Mouse (Mus musculus) midbrain, embryonic 10.5 days (tissue): ENCODE results near the gene Pcsk6. TPM values are rescaled to one million over a fixed set of nuclear protein-coding genes. Genes with fewer than 3 reads are reported as not detected.
"Not testable (repeated sequence)": the region's sequence is repeated elsewhere in the genome, so short reads cannot be mapped to it uniquely, and the experiment has no call there.

ENCODE experiments used
- DNase-seq: peaks from one replicate; pipeline ENCODE4 v3.0.0-alpha.2; 2017; ENCODE audit warnings: low spot score
- H3K27ac ChIP-seq: fragments of 300-500 bp; sonication (generic); replicated peaks from 2 replicates; pipeline ENCODE4 v1.5.1; 2016; ENCODE audit warnings: mild to moderate bottlenecking
- H3K27me3 ChIP-seq: fragments of 300-500 bp; sonication (generic); 2 replicates; pipeline ENCODE4 v1.6.1; 2016; ENCODE audit warnings: low read depth, mild to moderate bottlenecking; ENCODE audit not compliant: poor library complexity, severe bottlenecking
- H3K36me3 ChIP-seq: fragments of 300-500 bp; sonication (generic); 2 replicates; pipeline ENCODE4 v1.6.1; 2016; ENCODE audit warnings: mild to moderate bottlenecking, moderate library complexity
- H3K4me1 ChIP-seq: fragments of 300-500 bp; sonication (generic); 2 replicates; pipeline ENCODE4 v1.6.1; 2016
- H3K4me3 ChIP-seq: fragments of 300-500 bp; sonication (generic); 2 replicates; pipeline ENCODE4 v1.5.1; 2016; ENCODE audit warnings: mild to moderate bottlenecking, moderate library complexity
- H3K9me3 ChIP-seq: fragments of 300-500 bp; sonication (generic); replicated peaks from 2 replicates; pipeline ENCODE4 v1.6.1; 2016; ENCODE audit warnings: mild to moderate bottlenecking
- WGBS: fragments of 180-500 bp; shearing (Covaris S2); methylation state at CpG from one replicate; pipeline ENCODE4 v1.1.7; 2016; 5-methylcytosine and 5-hydroxymethylcytosine counted together
- polyA plus RNA-seq: library from polyadenylated mRNA; unstranded; fragments of >200 nt; fragmentation: Nextera tagmentation; extraction: Ambion mirVana; gene quantifications from 2 replicates; pipeline ENCODE4 v1.2.1, GENCODE M21; 2016

The Pcsk6 gene
- 0.70 and 0.74 TPM in 2 replicates for polyA plus RNA-seq

DNA sequence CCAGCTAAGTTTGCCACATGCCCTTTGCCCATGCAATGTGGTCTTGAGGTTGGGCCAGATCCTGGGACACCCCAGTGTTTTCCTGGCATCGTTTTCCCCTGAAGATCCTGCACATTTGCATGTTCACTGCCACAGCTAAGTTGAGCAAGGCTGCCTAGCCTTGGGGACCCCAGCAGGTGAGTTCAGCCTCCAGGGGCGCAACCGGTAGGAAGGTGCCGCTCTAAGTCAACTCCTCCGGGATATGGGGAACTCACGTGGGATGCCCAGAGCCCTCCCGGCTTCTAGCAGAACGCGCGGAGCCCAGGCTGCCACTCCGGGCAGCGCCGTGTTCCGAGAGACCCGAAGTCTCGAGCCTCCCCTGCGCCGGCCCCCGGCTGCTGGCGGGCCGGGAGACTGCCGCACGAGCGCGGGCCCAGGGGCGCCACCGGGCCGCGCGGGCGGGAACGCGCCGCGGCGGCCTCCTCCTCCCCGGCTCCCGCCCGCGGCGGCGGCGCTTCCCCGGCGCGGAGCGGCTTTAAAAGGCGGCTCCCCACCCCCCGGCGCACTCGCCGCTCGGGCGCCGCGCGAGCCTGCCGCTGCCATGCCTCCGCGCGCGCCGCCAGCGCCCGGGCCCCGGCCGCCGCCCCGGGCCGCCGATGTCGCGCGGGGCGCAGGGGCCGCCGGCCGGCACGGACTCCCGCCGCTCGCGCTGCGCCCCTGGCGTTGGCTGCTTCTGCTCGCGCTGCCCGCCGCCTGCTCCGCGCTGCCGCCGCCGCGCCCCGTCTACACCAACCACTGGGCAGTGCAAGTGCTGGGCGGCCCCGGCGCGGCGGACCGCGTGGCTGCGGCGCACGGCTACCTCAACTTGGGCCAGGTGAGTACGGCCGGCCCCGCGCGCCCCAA, at the start of gene Pcsk6:
Pcsk6 (plus strand) TSS at position 144 of the 882 bp plus-strand sequence.
- Histone ChIP-seq H3K27me3 (peaks cover 66% of the 10 kb centered on the region), H3K27ac (peak within 1 kb of the TSS; percentile 83)
- 10% methylated on average over 108 of the region's 111 CpGs for WGBS

DNA sequence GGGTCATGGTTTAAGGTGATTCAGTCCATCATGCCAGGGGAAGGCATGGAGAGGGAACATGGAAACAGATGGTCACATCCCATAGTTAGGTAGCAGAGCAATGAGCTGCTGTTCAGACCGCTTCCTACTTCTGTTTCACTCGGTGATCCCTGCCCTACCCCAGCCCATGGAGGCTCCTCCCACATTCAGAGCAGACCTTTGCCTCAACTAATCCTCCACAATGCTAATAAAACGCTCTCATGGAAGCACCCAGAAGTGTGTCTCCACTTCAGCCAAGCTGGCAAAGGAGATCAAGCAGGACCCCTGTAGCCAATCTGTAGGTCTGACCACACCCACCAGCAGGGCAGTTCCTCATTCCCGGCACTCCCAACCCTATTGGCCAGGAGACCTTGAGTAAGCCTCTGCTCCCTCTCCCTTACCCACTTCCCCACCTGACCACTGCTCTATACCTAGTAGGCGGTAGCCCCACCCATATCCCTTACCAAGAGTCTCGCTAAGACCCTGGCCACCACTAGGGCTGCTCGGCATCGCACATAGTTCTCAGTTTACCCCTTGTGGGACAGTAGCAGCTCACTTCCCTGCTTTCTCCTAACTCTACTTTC, 47.8 kb upstream of the Pcsk6 start:
- 85% methylated on average over 8 of the region's 8 CpGs for WGBS
- DNase-seq = no peak
- no peak overlapping the region for H3K4me3 ChIP-seq
- no peaks in the 10 kb centered on the region for H3K36me3 ChIP-seq
- no peaks in the 10 kb centered on the region for H3K4me1 ChIP-seq
- H3K27me3 ChIP-seq = no peaks in the 10 kb centered on the region
- peaks cover 4% of the 10 kb centered on the region; the same call in 1 of the 2 replicates for H3K9me3 ChIP-seq
- no peak overlapping the region for H3K27ac ChIP-seq

More for the DNA sequence above, at the start of gene Pcsk6:
- DNase-seq = peak; percentile 59
- H3K4me3 ChIP-seq = peak within 1 kb of the TSS; percentile 71
- H3K9me3 ChIP-seq = no peaks in the 10 kb centered on the region
- H3K4me1 ChIP-seq = peaks cover 29% of the 10 kb centered on the region
- no peaks in the 10 kb centered on the region for H3K36me3 ChIP-seq

DNA sequence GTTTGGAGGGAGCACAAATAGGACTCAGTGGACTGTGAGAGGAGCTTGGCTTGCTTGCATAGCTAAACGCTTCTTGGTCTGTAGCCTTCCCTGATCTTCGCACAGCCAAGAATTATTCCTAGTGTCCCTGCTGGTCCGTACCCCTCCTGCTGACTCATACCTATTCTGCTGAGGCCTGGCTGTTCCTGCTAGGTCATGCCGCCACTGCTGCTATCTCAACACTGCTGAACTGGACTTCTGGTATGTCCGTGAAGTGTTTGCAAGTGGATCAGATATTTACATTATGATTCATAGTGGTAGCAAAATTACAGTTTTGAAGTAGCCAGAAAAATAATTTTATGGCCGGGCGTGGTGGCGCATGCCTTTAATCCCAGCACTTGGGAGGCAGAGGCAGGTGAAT, 44.0 kb upstream of the Pcsk6 start:
- Histone ChIP-seq H3K4me1 (peaks cover 8% of the 10 kb centered on the region; the same call in 1 of the 2 replicates), H3K27ac (no peak overlapping the region), H3K4me3 (no peak overlapping the region), H3K9me3 (peaks cover 4% of the 10 kb centered on the region; the same call in 1 of the 2 replicates), H3K27me3 (no peaks in the 10 kb centered on the region), H3K36me3 (no peaks in the 10 kb centered on the region)
- whole genome bisulfite sequencing = 95% methylated on average over 8 of the region's 8 CpGs
- no peak for DNase-seq

DNA sequence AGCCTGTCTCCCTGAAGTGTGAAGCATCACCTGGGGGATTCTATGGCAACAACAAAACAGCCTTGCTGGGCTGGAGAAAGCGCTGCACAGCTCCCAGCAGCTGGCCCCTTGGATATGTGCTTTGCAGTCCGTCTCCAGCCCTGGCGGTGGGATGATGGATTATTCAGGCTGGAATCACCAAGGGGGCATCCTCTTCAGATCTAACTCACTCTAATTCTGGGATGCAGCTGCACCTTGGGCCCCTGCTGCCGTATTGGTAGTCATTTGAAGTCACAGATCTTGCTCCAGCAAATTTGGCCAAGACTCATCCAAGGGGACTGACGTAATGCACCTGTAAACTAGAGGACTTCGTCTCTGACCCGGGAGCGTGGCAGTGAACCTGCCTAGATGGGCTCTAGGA, 41.1 kb upstream of the Pcsk6 start:
- 25% methylated on average over 8 of the region's 8 CpGs for WGBS
- H3K4me1 ChIP-seq = peaks cover 8% of the 10 kb centered on the region; the same call in 1 of the 2 replicates
- DNase-seq = no peak
- no peak overlapping the region for H3K27ac ChIP-seq
- H3K36me3 ChIP-seq = no peaks in the 10 kb centered on the region
- peaks cover 4% of the 10 kb centered on the region; the same call in 1 of the 2 replicates for H3K9me3 ChIP-seq
- no peak overlapping the region for H3K4me3 ChIP-seq
- no peaks in the 10 kb centered on the region for H3K27me3 ChIP-seq

DNA sequence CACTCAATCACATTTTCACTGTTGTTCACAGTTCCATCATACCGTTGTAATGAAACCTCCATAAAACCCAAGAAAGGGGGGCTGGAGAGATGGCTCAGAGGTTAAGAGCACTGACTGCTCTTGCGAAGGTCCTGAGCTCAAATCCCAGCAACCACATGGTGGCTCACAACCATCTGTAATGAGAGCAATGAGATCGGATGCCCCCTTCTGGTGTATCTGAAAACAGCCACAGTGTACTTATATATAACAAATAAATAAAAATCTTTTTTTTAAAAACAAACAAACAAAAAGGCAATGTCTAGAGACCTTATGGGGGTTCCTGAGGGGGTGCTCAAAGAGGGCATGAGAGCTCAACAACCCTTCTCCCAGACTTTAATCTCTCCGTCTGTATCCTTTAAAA, 39.6 kb upstream of the Pcsk6 start:
- not testable (repeated sequence) for H3K4me3 ChIP-seq, H3K9me3 ChIP-seq, H3K27ac ChIP-seq, H3K4me1 ChIP-seq, H3K36me3 ChIP-seq, DNase-seq, H3K27me3 ChIP-seq
- 76% methylated on average over 4 of the region's 4 CpGs for WGBS

DNA sequence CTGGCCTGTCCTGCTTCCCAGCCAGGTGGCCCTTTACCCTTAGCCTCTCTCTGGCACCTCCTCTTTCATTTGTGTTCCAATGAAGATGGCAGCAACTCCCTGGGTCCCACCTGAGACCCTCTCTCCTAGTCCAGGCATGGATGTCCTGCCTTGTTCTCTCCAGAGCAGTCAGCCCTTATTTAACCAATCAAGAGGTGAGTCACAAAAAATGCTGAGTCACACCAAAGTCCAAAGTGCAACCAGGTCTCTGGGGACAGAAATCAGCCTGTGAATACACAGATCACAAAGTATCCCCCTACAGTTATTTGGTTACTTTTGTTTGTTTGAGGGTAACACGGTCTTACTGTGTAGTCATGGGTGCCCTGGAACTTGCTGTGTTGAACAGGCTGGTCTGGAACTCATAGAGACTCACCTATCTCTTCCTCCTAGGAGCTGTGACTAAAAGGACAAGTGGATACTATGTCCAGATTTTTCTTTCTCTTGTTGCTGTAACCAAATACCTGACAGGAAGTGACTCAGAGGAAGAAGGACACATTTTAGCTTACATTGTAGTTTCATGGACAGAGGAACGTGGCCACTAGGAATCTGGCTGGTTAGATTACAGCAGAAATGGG, 38.9 kb upstream of the Pcsk6 start:
- DNase-seq = no peak
- no peak overlapping the region for H3K4me3 ChIP-seq

DNA sequence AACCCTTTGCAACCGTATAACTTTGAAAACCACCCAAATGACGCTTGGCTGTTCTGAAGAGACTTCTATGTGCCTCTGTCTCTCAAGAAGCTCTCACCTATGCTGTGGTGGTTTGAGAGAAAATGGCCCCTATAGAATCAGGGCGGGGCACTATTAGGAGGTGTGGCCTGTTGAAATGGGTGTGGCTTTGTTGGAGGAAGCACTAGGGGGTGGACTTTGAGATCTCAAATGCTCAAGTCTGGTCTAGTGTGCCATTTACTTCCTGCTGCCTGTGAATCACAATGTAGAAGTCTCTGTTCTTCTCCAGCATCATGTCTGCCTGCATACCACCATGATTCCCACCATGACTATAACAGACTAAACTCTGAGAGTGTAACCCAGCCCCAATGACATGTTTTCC, 21.8 kb upstream of the Pcsk6 start:
- Histone ChIP-seq H3K9me3 (peaks cover 18% of the 10 kb centered on the region), H3K27me3 (no peaks in the 10 kb centered on the region), H3K4me1 (no peaks in the 10 kb centered on the region), H3K27ac (no peak overlapping the region), H3K36me3 (no peaks in the 10 kb centered on the region), H3K4me3 (no peak overlapping the region)
- DNase-seq = no peak
- whole genome bisulfite sequencing = 94% methylated on average over 3 of the region's 3 CpGs

More for the DNA sequence above, 38.9 kb upstream of the Pcsk6 start:
- 83% methylated on average over 2 of the region's 2 CpGs for WGBS
- no peak overlapping the region for H3K27ac ChIP-seq
- H3K36me3 ChIP-seq = no peaks in the 10 kb centered on the region
- H3K27me3 ChIP-seq = no peaks in the 10 kb centered on the region
- H3K9me3 ChIP-seq = no peaks in the 10 kb centered on the region
- peaks cover 8% of the 10 kb centered on the region; the same call in 1 of the 2 replicates for H3K4me1 ChIP-seq

DNA sequence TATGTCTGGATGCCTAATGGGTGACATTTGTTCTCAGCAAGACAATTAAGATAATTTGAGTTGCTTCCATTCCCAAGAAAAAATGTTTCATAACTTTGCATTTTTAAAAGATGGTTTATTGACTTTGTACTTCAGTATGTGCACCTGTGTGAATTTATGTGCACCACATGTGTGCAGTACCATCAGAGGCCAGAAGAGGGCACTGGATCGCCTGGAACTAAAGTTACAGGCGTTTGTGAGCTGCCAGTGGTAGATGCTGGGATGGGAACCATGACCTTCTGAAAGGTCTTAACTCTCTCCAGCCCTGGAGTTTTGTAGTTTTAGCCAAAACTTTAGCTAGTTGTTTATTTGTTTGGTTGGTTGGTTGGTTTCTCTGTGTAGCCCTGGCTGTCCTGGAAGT, 18.3 kb upstream of the Pcsk6 start:
- H3K9me3 ChIP-seq = peaks cover 18% of the 10 kb centered on the region
- 47% methylated on average over 2 of the region's 2 CpGs for WGBS
- H3K27ac ChIP-seq = no peak overlapping the region
- no peaks in the 10 kb centered on the region for H3K36me3 ChIP-seq
- no peaks in the 10 kb centered on the region for H3K27me3 ChIP-seq
- peaks cover 5% of the 10 kb centered on the region; the same call in 1 of the 2 replicates for H3K4me1 ChIP-seq
- H3K4me3 ChIP-seq = no peak overlapping the region
- no peak for DNase-seq

DNA sequence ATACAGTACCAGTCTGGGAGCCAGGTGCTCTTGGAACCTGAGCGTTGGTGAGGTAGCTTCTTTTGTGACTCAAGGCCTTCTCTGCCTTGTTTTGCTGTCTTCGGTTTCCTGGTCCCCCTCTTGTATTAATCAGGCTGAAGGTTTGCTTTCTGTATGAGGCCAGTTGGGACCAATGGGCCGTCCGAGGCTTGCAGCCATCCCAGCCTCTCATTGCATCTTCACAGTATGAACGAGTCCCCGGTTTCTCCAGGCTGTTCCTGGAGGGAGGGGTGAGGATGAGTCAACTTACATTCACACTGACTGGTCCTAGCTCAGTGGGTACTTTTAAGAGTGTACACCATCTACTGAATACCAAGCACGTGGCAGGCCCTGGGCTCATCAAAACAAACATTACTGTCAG, 553 bp upstream of the Pcsk6 start:
- DNase-seq = no peak
- peaks cover 29% of the 10 kb centered on the region for H3K4me1 ChIP-seq
- H3K4me3 ChIP-seq = peak overlapping the region; percentile 71; the same call in 1 of the 2 replicates
- H3K27me3 ChIP-seq = peaks cover 69% of the 10 kb centered on the region
- H3K36me3 ChIP-seq = no peaks in the 10 kb centered on the region
- no peak overlapping the region for H3K27ac ChIP-seq
- H3K9me3 ChIP-seq = no peaks in the 10 kb centered on the region
- 63% methylated on average over 7 of the region's 7 CpGs for WGBS

DNA sequence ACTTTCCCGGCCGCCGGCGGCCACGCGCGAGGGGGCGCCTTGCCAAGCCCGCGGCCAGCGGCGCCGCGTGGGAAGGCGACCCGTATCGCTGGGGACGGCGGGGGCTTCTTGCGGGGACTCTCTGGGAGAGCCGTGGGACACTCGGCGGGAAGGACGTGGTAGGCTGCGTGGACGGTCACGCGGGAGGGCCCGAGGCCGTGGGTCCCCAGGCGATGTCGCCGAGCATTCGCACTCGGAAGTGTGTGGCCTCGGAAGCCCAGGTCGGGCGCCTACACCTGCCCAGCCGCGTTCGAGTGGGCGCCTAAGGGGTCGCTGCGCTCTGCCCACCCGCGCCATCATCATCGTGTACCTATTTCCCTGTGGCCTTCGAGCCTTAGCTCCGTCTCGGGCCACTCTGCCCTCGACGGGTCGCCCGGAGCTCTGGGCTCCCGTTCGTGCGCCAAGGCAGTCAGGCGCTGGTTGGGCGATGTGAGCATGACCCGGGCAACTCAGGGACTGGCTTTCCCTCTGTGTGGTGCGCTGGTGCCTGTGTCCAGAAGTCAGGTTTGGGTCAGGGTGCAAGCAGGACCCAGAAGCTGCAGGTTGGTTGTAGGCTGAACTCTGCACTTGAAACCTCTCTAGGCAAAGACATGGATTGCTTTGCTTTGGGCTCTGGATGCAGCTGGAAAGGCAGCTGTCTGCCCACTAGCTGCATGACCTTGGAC, 1.1 kb downstream of the Pcsk6 start:
- peaks cover 29% of the 10 kb centered on the region for H3K4me1 ChIP-seq
- H3K4me3 ChIP-seq = peak overlapping the region; percentile 71
- DNase-seq = peak; percentile 34
- H3K27ac ChIP-seq = peak overlapping the region; percentile 83
- WGBS = 4% methylated on average over 58 of the region's 61 CpGs
- H3K36me3 ChIP-seq = no peaks in the 10 kb centered on the region
- H3K9me3 ChIP-seq = no peaks in the 10 kb centered on the region
- H3K27me3 ChIP-seq = peaks cover 66% of the 10 kb centered on the region

DNA sequence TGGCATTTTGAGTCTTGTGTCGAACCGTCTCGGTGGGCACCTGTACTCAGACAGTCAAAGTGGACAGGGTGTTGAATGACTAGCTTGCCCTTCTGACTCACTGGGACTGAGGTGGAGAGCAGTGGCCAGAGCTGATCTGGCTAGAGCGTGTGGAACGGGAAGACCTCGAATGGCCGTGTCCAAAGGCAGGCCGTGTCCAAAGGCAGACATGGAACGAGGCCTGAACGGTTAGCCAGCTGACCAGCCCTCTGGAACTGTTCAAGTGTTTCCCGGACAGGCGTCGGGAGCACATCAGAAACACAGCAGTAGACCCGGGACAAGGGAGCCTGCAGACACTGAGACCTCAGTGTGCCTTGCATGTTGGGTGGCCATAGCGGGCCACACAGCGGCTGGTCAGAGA, 7.6 kb downstream of the Pcsk6 start:
- Histone ChIP-seq H3K36me3 (no peaks in the 10 kb centered on the region), H3K9me3 (no peaks in the 10 kb centered on the region), H3K27ac (peak overlapping the region; percentile 13; the same call in 1 of the 2 replicates), H3K27me3 (peaks cover 32% of the 10 kb centered on the region), H3K4me1 (peaks cover 28% of the 10 kb centered on the region), H3K4me3 (no peak overlapping the region)
- no peak for DNase-seq
- WGBS = 89% methylated on average over 16 of the region's 16 CpGs

DNA sequence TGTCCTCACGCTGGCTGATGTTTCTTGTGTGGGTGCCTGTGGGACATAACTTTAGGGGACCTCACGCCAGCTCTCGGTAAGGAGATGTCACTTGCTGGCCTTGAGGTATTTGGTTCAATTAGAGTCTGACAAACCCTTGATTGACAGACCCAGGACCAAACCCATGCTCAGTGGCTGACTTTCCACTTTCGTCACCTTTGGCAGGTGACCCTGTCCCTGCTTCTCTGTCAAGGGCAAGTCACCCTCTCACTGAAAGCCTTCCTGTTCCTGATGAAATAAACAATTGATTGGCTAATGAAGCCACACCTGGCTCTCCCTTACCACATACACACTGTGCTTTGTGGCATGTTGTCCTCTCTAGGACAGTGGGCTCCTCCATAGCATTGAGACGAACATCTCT, 8.3 kb downstream of the Pcsk6 start:
- WGBS = 85% methylated on average over 5 of the region's 5 CpGs
- peaks cover 25% of the 10 kb centered on the region for H3K27me3 ChIP-seq
- H3K36me3 ChIP-seq = no peaks in the 10 kb centered on the region
- no peaks in the 10 kb centered on the region for H3K9me3 ChIP-seq
- H3K27ac ChIP-seq = peak overlapping the region; percentile 65; the same call in 1 of the 2 replicates
- no peak for DNase-seq
- peaks cover 28% of the 10 kb centered on the region for H3K4me1 ChIP-seq
- H3K4me3 ChIP-seq = no peak overlapping the region
